Mouse (Mus musculus): ENCODE measurements around the gene Slc38a1. TPM values are rescaled to one million over a fixed set of nuclear protein-coding genes. Genes with fewer than 3 reads are reported as not detected.

Gene Slc38a1
- polyA plus RNA-seq, 1 experiment: 88.4 TPM

DNA sequence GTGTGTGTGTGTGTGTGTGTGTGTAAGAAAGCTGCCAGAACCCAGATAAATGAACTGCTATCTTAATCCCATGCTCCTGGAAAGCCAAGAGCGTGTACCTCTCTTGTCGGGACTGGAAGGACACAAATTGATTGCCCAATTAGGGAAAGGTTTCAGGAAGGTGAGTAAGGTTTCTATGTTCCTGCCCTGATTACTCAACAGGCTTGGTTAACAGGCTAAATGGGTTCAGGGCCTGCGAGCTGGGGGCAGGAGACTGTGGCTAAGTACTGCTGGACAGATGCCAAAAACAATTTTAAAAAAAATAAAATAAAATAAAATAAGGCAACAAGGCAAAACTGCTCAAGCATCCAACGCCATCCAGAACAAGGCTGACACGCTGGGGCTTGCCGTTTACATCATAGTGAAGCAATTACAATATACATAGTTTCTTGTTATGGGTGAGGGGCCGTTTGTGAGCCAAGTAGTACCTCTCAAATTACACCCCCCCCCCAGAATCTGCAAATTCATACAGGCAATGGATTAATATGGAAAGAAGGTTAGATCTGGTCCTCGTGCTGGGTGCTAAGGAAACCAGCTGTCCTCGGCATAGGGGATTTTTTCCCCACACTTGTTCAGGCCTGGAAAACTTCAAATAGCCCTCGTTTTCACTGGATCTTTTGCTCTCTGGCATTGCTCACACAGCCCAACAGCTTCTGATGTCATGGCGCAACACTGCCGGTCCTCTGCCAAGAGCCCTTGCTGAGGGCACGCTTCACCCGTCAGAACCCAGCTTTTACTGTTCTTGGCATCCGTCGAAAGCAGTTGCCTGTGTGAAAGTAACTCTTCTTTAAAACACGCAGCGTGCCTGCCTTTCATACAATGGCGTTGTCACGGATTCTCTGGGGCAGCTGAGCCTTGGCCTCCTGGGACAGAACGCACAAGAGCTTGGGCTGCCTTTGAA is 95.2 kb downstream of the Slc38a1 start:
- peaks cover 3% of the 10 kb centered on the region for H3K4me1 ChIP-seq (ENCODE audit: control insufficient read depth, insufficient read depth, low read length)
- H3K4me3 ChIP-seq (ENCODE audit: low read depth, low read length): no peak overlapping the region
- no peak overlapping the region for H3K9ac ChIP-seq (ENCODE audit: low read depth, poor library complexity, severe bottlenecking)
- no peak for TF ChIP-seq CTCF (IDR thresholded peaks at IDR 0.05; ENCODE audit: low read depth, low read length)
- TF ChIP-seq POLR2A (IDR thresholded peaks at IDR 0.05; ENCODE audit: insufficient read depth, low read length): no peak
- TF ChIP-seq EP300 (IDR thresholded peaks at IDR 0.05; ENCODE audit: insufficient read depth, low read depth, low read length): no peak
- no peaks in the 10 kb centered on the region for H3K27me3 ChIP-seq (ENCODE audit: control insufficient read depth, insufficient read depth, low read length, poor library complexity, severe bottlenecking)
- H3K27ac ChIP-seq (ENCODE audit: insufficient read depth, low read length): no peak overlapping the region
- no peaks in the 10 kb centered on the region for H3K36me3 ChIP-seq (ENCODE audit: control insufficient read depth, insufficient read depth, low read length, poor library complexity, severe bottlenecking)
- H3K9me3 ChIP-seq (replicated peaks; ENCODE audit: control insufficient read depth, insufficient read depth, low read length, poor library complexity, severe bottlenecking): no peaks in the 10 kb centered on the region

DNA sequence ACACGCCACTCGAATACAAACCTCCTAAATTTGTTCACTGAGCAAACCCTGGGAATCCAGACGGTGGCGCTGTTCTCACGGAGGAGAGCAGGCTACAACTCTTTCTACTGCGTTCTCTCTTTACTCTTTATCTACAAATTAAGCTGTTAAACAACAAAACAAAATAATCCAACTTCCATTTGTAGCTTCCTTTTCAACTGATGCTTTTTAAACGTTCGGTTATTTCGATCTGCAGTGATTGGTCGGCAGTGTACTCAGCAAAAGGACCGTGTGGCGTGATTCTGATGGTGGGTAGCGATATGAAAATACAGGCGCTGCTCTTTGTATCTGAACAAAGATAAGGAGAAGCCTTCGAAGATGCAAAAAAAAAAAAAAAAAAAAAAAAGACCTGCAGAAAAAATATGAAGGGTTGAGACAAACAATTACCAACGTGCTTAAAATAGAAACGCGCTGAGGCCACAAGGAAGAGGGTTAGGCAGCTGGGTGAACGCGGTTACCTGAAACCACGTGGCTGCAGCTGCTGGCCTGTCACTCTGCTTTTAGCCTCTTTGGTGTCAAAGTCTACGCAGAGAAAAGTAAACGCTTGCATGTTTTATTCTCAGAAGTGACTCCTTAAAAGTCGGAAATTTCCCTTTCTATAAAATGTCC is 99.4 kb downstream of the Slc38a1 start:
- peak; percentile 71 for TF ChIP-seq CTCF (IDR thresholded peaks at IDR 0.05; ENCODE audit: low read depth, low read length)
- TF ChIP-seq POLR2A (IDR thresholded peaks at IDR 0.05; ENCODE audit: insufficient read depth, low read length): no peak
- no peak overlapping the region for H3K27ac ChIP-seq (ENCODE audit: insufficient read depth, low read length)
- H3K9ac ChIP-seq (ENCODE audit: low read depth, poor library complexity, severe bottlenecking): 0 out of 2 replicates have a peak overlapping the region, but pooled peaks have one; percentile 42
- H3K4me3 ChIP-seq (ENCODE audit: low read depth, low read length): peak overlapping the region; percentile 41; the same call in 1 of the 2 replicates
- H3K27me3 ChIP-seq (ENCODE audit: control insufficient read depth, insufficient read depth, low read length, poor library complexity, severe bottlenecking): no peaks in the 10 kb centered on the region
- H3K36me3 ChIP-seq (ENCODE audit: control insufficient read depth, insufficient read depth, low read length, poor library complexity, severe bottlenecking): no peaks in the 10 kb centered on the region
- H3K9me3 ChIP-seq (replicated peaks; ENCODE audit: control insufficient read depth, insufficient read depth, low read length, poor library complexity, severe bottlenecking): no peaks in the 10 kb centered on the region
- peaks cover 3% of the 10 kb centered on the region for H3K4me1 ChIP-seq (ENCODE audit: control insufficient read depth, insufficient read depth, low read length)

DNA sequence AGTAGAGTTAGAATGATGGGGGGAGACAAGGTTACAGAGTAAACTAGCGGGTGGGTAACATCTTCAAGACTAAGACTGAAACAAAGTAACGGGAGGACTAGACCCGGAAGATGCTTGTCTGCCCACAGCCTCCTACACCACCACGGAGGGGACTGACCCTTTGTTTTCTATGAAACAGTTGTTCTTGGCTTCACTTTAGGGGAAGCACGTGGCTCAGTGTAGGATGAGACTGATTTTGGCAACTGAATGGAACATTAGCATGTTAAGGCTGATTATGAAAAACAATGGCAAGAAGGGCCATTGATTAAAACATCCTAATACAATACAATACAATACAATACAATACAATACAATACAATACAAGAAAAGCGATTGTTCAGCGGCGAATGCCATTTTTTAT is 100.6 kb downstream of the Slc38a1 start:
- Histone ChIP-seq H3K27me3 (ENCODE audit: control insufficient read depth, insufficient read depth, low read length, poor library complexity, severe bottlenecking) (no peaks in the 10 kb centered on the region), H3K9me3 (replicated peaks; ENCODE audit: control insufficient read depth, insufficient read depth, low read length, poor library complexity, severe bottlenecking) (no peaks in the 10 kb centered on the region), H3K9ac (ENCODE audit: low read depth, poor library complexity, severe bottlenecking) (no peak overlapping the region), H3K36me3 (ENCODE audit: control insufficient read depth, insufficient read depth, low read length, poor library complexity, severe bottlenecking) (no peaks in the 10 kb centered on the region), H3K4me3 (ENCODE audit: low read depth, low read length) (no peak overlapping the region), H3K27ac (ENCODE audit: insufficient read depth, low read length) (no peak overlapping the region), H3K4me1 (ENCODE audit: control insufficient read depth, insufficient read depth, low read length) (no peaks in the 10 kb centered on the region)
- TF ChIP-seq EP300 (IDR thresholded peaks at IDR 0.05; ENCODE audit: insufficient read depth, low read depth, low read length) (no peak), POLR2A (IDR thresholded peaks at IDR 0.05; ENCODE audit: insufficient read depth, low read length) (no peak), CTCF (IDR thresholded peaks at IDR 0.05; ENCODE audit: low read depth, low read length) (no peak)

DNA sequence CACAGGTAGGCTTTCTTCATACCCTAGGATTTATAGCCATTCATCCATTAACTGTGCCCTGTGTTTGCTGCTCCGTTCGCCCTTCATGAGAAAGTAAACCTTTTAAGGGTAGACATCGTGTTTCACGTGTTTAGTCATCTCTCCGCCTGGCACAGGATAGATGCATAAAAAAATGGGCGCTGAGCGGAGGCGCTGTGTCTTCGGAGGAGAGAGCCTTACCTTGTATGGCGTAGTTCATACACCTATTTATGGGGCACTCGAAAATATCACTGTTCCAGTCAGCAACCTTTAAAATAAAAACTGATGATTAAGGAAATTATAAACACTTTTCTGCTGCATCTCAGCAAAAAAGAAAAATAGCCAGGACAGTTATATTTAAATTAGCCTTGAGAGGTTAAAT is 105.4 kb downstream of the Slc38a1 start:
- no peaks in the 10 kb centered on the region for H3K27me3 ChIP-seq (ENCODE audit: control insufficient read depth, insufficient read depth, low read length, poor library complexity, severe bottlenecking)
- H3K36me3 ChIP-seq (ENCODE audit: control insufficient read depth, insufficient read depth, low read length, poor library complexity, severe bottlenecking): no peaks in the 10 kb centered on the region
- H3K9me3 ChIP-seq (replicated peaks; ENCODE audit: control insufficient read depth, insufficient read depth, low read length, poor library complexity, severe bottlenecking): no peaks in the 10 kb centered on the region
- H3K27ac ChIP-seq (ENCODE audit: insufficient read depth, low read length): no peak overlapping the region
- no peaks in the 10 kb centered on the region for H3K4me1 ChIP-seq (ENCODE audit: control insufficient read depth, insufficient read depth, low read length)
- H3K9ac ChIP-seq (ENCODE audit: low read depth, poor library complexity, severe bottlenecking): no peak overlapping the region
- no peak overlapping the region for H3K4me3 ChIP-seq (ENCODE audit: low read depth, low read length)
- no peak for TF ChIP-seq POLR2A (IDR thresholded peaks at IDR 0.05; ENCODE audit: insufficient read depth, low read length)
- no peak for TF ChIP-seq EP300 (IDR thresholded peaks at IDR 0.05; ENCODE audit: insufficient read depth, low read depth, low read length)
- no peak for TF ChIP-seq CTCF (IDR thresholded peaks at IDR 0.05; ENCODE audit: low read depth, low read length)

DNA sequence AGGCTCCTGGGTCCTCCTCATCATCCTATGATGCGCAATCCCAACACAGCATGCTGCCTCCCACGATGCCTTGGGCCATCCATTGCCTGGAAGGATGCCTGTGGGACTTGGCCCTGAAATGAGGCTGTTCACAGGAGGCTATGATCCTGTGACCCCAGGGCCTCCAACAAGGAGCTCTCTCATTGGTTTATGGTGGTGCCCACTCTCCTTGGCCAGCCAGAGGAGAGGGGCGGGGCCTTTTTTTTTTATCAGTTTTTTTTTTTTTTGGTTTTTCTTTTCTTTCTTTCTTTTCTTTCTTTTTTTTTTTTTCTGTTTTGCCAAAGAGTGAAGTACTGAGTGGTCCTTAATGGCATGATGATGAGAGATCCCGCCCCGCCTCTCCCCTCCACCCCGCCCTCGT is 106.3 kb downstream of the Slc38a1 start:
- TF ChIP-seq EP300 (IDR thresholded peaks at IDR 0.05; ENCODE audit: insufficient read depth, low read depth, low read length) (no peak), POLR2A (IDR thresholded peaks at IDR 0.05; ENCODE audit: insufficient read depth, low read length) (no peak)
- no peaks in the 10 kb centered on the region for H3K27me3 ChIP-seq (ENCODE audit: control insufficient read depth, insufficient read depth, low read length, poor library complexity, severe bottlenecking)
- no peak overlapping the region for H3K27ac ChIP-seq (ENCODE audit: insufficient read depth, low read length)
- H3K9ac ChIP-seq (ENCODE audit: low read depth, poor library complexity, severe bottlenecking): no peak overlapping the region
- H3K4me1 ChIP-seq (ENCODE audit: control insufficient read depth, insufficient read depth, low read length): no peaks in the 10 kb centered on the region
- H3K9me3 ChIP-seq (replicated peaks; ENCODE audit: control insufficient read depth, insufficient read depth, low read length, poor library complexity, severe bottlenecking): no peaks in the 10 kb centered on the region
- no peaks in the 10 kb centered on the region for H3K36me3 ChIP-seq (ENCODE audit: control insufficient read depth, insufficient read depth, low read length, poor library complexity, severe bottlenecking)
- H3K4me3 ChIP-seq (ENCODE audit: low read depth, low read length): no peak overlapping the region

DNA sequence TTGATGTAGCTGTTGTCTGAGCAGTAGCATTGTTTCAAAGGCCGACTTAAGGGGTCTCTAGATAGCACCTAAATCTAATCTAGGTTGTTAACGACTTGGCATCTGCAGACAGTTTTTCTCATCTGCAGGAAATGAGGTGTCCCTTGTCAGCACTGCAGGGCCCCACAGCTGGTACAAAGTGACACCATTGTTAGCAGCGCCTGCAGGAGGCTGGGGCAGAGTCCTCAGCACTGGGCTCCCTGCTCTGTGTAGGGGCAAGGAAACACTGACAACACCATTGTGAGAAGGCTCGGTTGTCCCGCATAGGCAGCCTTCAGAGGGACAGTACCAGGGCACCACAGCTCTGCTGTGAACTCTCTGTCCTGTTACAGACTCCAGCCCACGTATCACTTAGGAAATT is 115.0 kb downstream of the Slc38a1 start:
- Histone ChIP-seq H3K36me3 (ENCODE audit: control insufficient read depth, insufficient read depth, low read length, poor library complexity, severe bottlenecking) (no peaks in the 10 kb centered on the region), H3K27me3 (ENCODE audit: control insufficient read depth, insufficient read depth, low read length, poor library complexity, severe bottlenecking) (no peaks in the 10 kb centered on the region), H3K9me3 (replicated peaks; ENCODE audit: control insufficient read depth, insufficient read depth, low read length, poor library complexity, severe bottlenecking) (no peaks in the 10 kb centered on the region), H3K4me3 (ENCODE audit: low read depth, low read length) (no peak overlapping the region), H3K9ac (ENCODE audit: low read depth, poor library complexity, severe bottlenecking) (no peak overlapping the region), H3K4me1 (ENCODE audit: control insufficient read depth, insufficient read depth, low read length) (no peaks in the 10 kb centered on the region), H3K27ac (ENCODE audit: insufficient read depth, low read length) (no peak overlapping the region)
- TF ChIP-seq CTCF (IDR thresholded peaks at IDR 0.05; ENCODE audit: low read depth, low read length) (no peak), EP300 (IDR thresholded peaks at IDR 0.05; ENCODE audit: insufficient read depth, low read depth, low read length) (no peak), POLR2A (IDR thresholded peaks at IDR 0.05; ENCODE audit: insufficient read depth, low read length) (no peak)

All from ES-Bruce4 (cell line).